Mouse (Mus musculus): ENCODE results near the gene Utrn.

DNA sequence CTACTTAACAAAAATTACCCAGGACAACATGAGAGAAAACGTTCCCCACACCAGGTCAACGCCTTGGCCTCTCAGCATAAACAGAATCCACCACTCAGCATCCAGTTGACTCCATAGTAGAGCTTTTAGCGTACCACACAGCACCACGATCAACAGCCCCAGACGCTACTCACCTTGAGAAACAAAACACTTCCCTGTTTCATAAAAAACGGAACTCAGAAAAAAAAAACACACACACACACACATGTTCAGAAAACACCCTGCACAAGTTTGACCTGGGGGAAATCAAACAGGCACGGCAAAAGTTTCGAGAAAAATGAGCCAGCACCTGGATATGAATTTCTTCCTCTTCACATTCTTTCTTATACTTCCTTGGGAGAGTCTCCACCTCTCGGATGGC is 125.4 kb downstream of the Utrn start:
- TF ChIP-seq CTCF (IDR thresholded peaks at IDR 0.05; ENCODE audit: low read depth) (no peak), EP300 (IDR thresholded peaks at IDR 0.05; ENCODE audit: low read depth) (no peak)
